Mouse (Mus musculus) limb, embryonic 12.5 days (tissue): ENCODE data around the gene Phlpp1. TPM values are rescaled to one million over a fixed set of nuclear protein-coding genes. Genes with fewer than 3 reads are reported as not detected.

Experiments
- ATAC-seq: fragments of 200-750 bp; cut with Nextera tagmentation; 2 replicates; pipeline ENCODE4 v1.8.0; 2017; ENCODE audit warnings: low read depth, moderate TSS enrichment; ENCODE audit not compliant: insufficient number of reproducible peaks, insufficient read depth, low FRiP score, low TSS enrichment
- H3K27ac ChIP-seq: fragments of 300-500 bp; sonication (generic); 2 replicates; pipeline ENCODE4 v1.5.1; 2016; ENCODE audit warnings: mild to moderate bottlenecking, moderate library complexity
- H3K27me3 ChIP-seq: fragments of 300-500 bp; sonication (generic); 2 replicates; pipeline ENCODE4 v1.6.1; 2016; ENCODE audit warnings: mild to moderate bottlenecking, moderate library complexity
- H3K36me3 ChIP-seq: fragments of 300-500 bp; sonication (generic); 2 replicates; pipeline ENCODE4 v1.6.1; 2016; ENCODE audit warnings: mild to moderate bottlenecking, moderate library complexity
- H3K4me1 ChIP-seq: fragments of 300-500 bp; sonication (generic); replicated peaks from 2 replicates; pipeline ENCODE4 v1.6.1; 2016
- H3K4me2 ChIP-seq: fragments of 300-500 bp; sonication (generic); 2 replicates; pipeline ENCODE4 v1.6.1; 2016; ENCODE audit warnings: mild to moderate bottlenecking, moderate library complexity
- H3K4me3 ChIP-seq: fragments of 300-500 bp; sonication (generic); replicated peaks from 2 replicates; pipeline ENCODE4 v1.5.1; 2016; ENCODE audit warnings: mild to moderate bottlenecking
- H3K9ac ChIP-seq: fragments of 300-500 bp; sonication (generic); replicated peaks from 2 replicates; pipeline ENCODE4 v1.6.1; 2016; ENCODE audit warnings: mild to moderate bottlenecking, moderate library complexity
- H3K9me3 ChIP-seq: fragments of 300-500 bp; sonication (generic); 2 replicates; pipeline ENCODE4 v1.6.1; 2016; ENCODE audit warnings: mild to moderate bottlenecking, moderate library complexity
- WGBS: fragments of 180-500 bp; shearing (Covaris S2); methylation state at CpG from one replicate; pipeline ENCODE4 v1.1.7; 2016; 5-methylcytosine and 5-hydroxymethylcytosine counted together
- polyA plus RNA-seq: library from polyadenylated mRNA; unstranded; fragments of >200 nt; fragmentation: Nextera tagmentation; extraction: Ambion mirVana; gene quantifications from 2 replicates; pipeline ENCODE4 v1.2.1, GENCODE M21; 2016

The Phlpp1 gene
- polyA plus RNA-seq, 1 experiment from 2014 or later, result 5.3 TPM

DNA sequence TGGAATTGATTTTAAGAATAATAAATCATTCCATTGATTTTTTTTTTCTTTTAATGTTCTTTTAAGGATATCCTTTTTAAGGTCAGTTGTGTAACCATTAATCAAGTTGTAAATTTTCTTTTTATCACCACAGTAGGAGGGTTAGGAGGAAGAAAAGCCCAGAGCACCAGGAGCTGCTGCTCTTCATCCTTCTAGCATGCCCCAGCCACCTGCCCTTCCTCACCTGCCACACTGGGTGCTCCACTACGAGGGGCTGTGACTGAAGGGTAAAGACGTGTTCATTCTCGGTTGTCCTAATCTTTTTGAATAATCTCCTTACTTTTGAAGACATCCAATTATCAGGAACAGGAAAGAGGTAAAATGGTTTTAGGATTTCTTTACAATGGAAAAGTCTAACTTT is 22.7 kb downstream of the Phlpp1 start:
- no peak overlapping the region for H3K4me3 ChIP-seq
- no peak overlapping the region for H3K4me2 ChIP-seq
- no peaks in the 10 kb centered on the region for H3K9me3 ChIP-seq
- no peak for ATAC-seq
- WGBS, result 49% methylated on average over 3 of the region's 3 CpGs
- no peaks in the 10 kb centered on the region for H3K36me3 ChIP-seq
- no peak overlapping the region for H3K9ac ChIP-seq
- H3K4me1 ChIP-seq, result peaks cover 15% of the 10 kb centered on the region
- H3K27me3 ChIP-seq, result no peaks in the 10 kb centered on the region
- H3K27ac ChIP-seq, result no peak overlapping the region

DNA sequence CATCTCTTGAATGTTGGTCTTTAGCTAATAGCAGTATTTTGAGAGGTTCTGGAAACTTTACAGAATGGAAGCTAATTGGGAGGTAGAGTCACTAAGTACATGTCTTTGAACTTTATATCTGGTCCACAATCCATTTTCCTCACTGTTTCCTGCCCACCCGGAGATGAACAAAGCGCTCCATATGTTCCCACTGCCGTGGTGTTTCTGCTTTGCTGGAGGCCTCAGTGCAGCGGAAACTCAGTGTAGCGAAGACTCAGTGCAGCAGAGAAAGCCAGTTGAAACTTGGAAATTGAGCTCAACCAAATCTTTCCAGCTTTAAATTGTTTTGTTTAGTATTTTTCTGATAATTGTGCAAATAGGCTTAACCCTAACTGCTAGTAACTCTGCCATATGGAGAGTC is 26.4 kb downstream of the Phlpp1 start:
- no peak overlapping the region for H3K9ac ChIP-seq
- no peaks in the 10 kb centered on the region for H3K27me3 ChIP-seq
- H3K4me3 ChIP-seq, result no peak overlapping the region
- 71% methylated on average over 5 of the region's 5 CpGs for WGBS
- H3K9me3 ChIP-seq, result no peaks in the 10 kb centered on the region
- no peak for ATAC-seq
- no peak overlapping the region for H3K4me2 ChIP-seq
- H3K36me3 ChIP-seq, result no peaks in the 10 kb centered on the region
- no peak overlapping the region for H3K27ac ChIP-seq
- H3K4me1 ChIP-seq, result peaks cover 16% of the 10 kb centered on the region

DNA sequence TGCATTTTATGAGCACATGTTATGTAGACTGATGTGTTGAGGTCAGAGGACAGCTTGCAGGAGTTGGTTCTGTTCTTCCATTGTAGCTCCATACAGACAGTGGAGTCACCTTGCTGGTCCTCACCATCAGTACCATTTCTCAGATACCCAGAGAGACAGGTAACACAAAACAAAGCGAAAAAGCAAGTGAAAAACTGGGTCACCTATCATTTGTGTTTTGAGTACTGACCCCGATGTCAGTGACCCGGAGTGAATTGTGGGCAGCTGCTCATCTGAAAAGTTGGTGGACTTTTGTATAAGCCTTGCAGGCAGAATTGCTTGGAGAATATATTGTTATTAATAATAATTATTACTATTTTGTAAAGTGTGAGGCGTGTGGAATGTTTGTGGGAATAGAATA is 27.6 kb downstream of the Phlpp1 start:
- WGBS, result 86% methylated on average over 4 of the region's 4 CpGs
- Histone ChIP-seq H3K27ac (no peak overlapping the region), H3K9ac (no peak overlapping the region)

DNA sequence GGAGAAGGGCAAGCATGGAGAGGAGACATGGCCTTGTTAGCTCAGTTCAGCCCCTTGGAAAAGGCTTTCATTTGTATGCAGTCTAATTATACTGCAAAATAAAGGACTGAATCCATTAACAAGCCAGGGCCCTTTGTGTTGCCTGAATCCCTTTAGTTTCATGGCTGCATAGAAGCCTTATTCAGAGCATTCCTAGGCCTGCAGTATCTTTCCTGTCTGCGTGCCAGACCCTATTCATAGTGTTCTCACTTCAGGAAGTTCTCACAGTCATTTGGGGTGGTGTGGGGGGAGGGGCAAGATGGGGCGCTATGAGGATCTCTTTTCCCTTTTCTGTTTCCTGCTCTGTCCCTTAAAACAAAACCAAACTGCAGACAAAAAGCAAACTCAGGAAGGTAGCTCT is 28.1 kb downstream of the Phlpp1 start:
- ATAC-seq, result no peak
- Histone ChIP-seq H3K4me3 (no peak overlapping the region), H3K4me1 (peaks cover 16% of the 10 kb centered on the region), H3K36me3 (no peaks in the 10 kb centered on the region), H3K9me3 (no peaks in the 10 kb centered on the region), H3K9ac (no peak overlapping the region), H3K4me2 (no peak overlapping the region), H3K27ac (no peak overlapping the region), H3K27me3 (no peaks in the 10 kb centered on the region)
- WGBS, result 27% methylated on average over 2 of the region's 2 CpGs

More for the DNA sequence above, 27.6 kb downstream of the Phlpp1 start:
- Histone ChIP-seq H3K4me3 (no peak overlapping the region), H3K36me3 (no peaks in the 10 kb centered on the region), H3K4me1 (peaks cover 11% of the 10 kb centered on the region; the same call in 1 of the 2 replicates), H3K27me3 (no peaks in the 10 kb centered on the region), H3K4me2 (no peak overlapping the region), H3K9me3 (no peaks in the 10 kb centered on the region)
- no peak for ATAC-seq

DNA sequence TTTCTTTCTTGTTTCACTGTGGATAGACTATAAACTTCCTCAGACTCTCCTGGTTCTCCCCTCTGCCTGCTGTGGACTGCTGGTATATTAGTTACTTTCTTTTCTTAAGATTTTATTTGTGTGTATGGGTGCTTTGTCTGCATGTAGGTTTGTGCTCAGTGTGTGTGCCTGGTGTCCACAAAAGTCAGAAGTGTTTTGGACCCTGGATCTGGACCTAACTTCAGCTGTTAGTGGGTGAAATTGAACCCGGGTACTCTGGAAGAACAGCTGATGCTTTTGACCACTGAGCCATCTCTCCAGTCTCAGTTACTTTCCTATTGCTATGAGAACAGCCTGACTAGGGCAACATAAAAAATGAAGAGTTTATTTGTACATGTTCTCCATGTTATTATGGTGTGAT is 29.5 kb downstream of the Phlpp1 start:
- WGBS, result 81% methylated on average over 1 of the region's 1 CpGs
- Histone ChIP-seq H3K9ac (no peak overlapping the region), H3K36me3 (no peaks in the 10 kb centered on the region), H3K4me1 (peaks cover 16% of the 10 kb centered on the region), H3K27ac (no peak overlapping the region), H3K4me2 (no peak overlapping the region), H3K27me3 (no peaks in the 10 kb centered on the region), H3K4me3 (no peak overlapping the region), H3K9me3 (no peaks in the 10 kb centered on the region)
- no peak for ATAC-seq

DNA sequence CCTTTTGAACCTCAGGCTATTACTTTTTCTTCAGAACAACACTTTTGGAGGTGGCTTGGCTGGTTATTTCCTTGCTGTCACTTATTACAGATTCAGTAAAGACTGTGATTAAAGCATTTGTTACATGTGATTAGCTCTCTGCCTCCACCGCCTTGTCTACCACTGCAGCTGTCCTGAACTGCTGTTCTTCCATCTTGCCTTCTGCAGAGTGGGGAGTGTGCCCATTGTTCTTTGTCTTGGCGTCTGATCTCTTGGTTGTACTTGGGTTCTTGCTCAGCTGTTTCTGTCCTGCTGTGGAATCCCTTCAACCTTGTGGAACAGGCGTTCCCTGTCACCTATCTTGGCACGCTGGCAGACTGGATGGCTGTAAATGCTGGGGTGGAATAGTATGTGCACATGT is 30.4 kb downstream of the Phlpp1 start:
- no peaks in the 10 kb centered on the region for H3K27me3 ChIP-seq
- H3K4me1 ChIP-seq, result peaks cover 16% of the 10 kb centered on the region
- no peak overlapping the region for H3K4me2 ChIP-seq
- no peak for ATAC-seq
- no peaks in the 10 kb centered on the region for H3K9me3 ChIP-seq
- H3K27ac ChIP-seq, result no peak overlapping the region
- 77% methylated on average over 4 of the region's 4 CpGs for WGBS
- no peak overlapping the region for H3K4me3 ChIP-seq
- H3K9ac ChIP-seq, result no peak overlapping the region
- H3K36me3 ChIP-seq, result no peaks in the 10 kb centered on the region

DNA sequence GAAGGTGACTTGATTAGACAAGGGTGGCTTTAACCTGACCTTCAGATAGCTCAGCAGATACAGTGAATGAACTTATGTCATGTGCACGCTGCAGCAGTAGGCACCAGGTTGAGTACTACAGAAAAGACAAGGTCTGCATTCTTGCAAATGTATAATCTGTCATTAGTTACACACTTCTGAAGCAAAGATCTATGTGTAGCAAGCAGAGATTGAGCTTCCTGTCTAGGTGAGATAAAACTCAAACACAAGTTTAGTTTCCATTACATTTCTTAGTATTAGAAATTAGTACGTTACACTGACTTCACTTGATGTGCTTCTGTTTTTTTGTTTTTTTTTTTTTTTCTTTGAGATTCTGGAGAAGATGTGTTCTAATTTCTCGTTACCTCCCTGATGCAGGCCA is 32.4 kb downstream of the Phlpp1 start:
- H3K9ac ChIP-seq, result no peak overlapping the region
- no peaks in the 10 kb centered on the region for H3K27me3 ChIP-seq
- H3K9me3 ChIP-seq, result no peaks in the 10 kb centered on the region
- no peak overlapping the region for H3K27ac ChIP-seq
- H3K4me3 ChIP-seq, result no peak overlapping the region
- no peaks in the 10 kb centered on the region for H3K36me3 ChIP-seq
- ATAC-seq, result no peak
- H3K4me1 ChIP-seq, result peaks cover 19% of the 10 kb centered on the region
- 64% methylated on average over 3 of the region's 3 CpGs for WGBS
- H3K4me2 ChIP-seq, result no peak overlapping the region

DNA sequence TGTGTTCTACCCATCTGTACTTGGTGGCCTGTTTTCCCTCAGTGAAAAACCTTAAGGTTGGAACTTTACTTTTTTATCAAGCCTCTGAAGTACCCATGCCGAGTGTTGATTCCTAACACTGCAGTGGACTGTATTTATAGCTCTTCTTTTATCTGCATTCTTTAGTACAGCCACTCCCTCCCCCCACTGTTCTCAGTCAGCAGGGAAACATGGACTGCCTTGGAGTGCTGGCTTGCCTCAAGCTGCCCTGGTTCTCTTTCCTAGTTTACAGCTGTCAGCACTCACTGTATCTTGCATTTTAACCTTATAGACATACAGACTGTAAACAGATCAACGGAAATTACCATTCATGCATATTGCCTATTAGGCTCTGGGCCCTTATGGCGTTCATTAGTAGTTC is 32.8 kb downstream of the Phlpp1 start:
- no peak for ATAC-seq
- WGBS, result 29% methylated on average over 3 of the region's 3 CpGs
- no peak overlapping the region for H3K27ac ChIP-seq

DNA sequence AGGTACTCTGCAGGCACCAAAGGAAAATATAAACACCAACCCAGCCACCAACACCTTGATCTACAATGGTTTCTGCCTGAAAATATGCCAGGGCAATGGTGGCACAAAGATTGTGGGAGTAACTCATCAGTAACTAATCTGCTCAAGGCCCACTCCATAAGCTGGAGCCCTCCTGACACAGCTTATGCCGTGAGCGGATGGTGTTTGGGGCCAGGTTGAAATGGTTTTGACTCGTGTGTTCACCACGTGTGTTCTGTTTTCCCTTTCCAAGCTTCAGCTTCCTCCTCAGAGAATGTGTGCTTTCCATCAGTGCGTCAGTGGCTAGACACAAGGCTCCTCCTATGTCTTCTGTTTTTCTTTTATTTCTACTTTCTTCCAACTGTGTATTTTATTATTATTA is 37.0 kb downstream of the Phlpp1 start:
- Histone ChIP-seq H3K27ac (no peak overlapping the region), H3K27me3 (no peaks in the 10 kb centered on the region), H3K4me2 (no peak overlapping the region), H3K9ac (no peak overlapping the region), H3K36me3 (no peaks in the 10 kb centered on the region), H3K4me3 (no peak overlapping the region), H3K4me1 (peaks cover 15% of the 10 kb centered on the region), H3K9me3 (no peaks in the 10 kb centered on the region)
- 45% methylated on average over 5 of the region's 5 CpGs for WGBS
- ATAC-seq, result no peak

More for the DNA sequence above, 32.8 kb downstream of the Phlpp1 start:
- no peak overlapping the region for H3K4me3 ChIP-seq
- H3K9ac ChIP-seq, result no peak overlapping the region
- peaks cover 20% of the 10 kb centered on the region for H3K4me1 ChIP-seq
- H3K27me3 ChIP-seq, result no peaks in the 10 kb centered on the region
- H3K36me3 ChIP-seq, result no peaks in the 10 kb centered on the region
- no peak overlapping the region for H3K4me2 ChIP-seq
- H3K9me3 ChIP-seq, result no peaks in the 10 kb centered on the region

DNA sequence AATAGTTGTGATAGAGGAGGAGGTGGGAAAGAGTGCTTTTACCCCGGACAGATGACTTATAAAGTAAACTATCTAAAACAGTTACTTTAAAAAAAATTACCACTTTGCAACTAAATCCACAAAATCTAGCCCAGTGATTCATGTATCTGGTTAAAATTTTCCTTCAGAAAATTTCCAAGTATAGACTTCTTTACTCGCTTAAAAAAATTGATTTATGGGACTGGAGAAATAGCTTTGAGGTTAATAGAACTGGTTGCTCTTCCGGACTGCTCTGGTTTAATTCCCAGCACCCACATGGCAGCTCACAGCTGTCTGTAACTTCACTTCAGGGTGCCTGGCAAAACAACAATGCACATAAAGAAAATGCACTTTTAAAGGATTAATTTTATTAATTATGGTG is 38.9 kb downstream of the Phlpp1 start:
- H3K9me3 ChIP-seq, result no peaks in the 10 kb centered on the region
- H3K4me1 ChIP-seq, result peaks cover 7% of the 10 kb centered on the region; the same call in 1 of the 2 replicates
- no peaks in the 10 kb centered on the region for H3K27me3 ChIP-seq
- no peak overlapping the region for H3K9ac ChIP-seq
- H3K4me2 ChIP-seq, result no peak overlapping the region
- no peak overlapping the region for H3K27ac ChIP-seq
- WGBS, result 54% methylated on average over 3 of the region's 3 CpGs
- no peak for ATAC-seq
- no peaks in the 10 kb centered on the region for H3K36me3 ChIP-seq
- no peak overlapping the region for H3K4me3 ChIP-seq

DNA sequence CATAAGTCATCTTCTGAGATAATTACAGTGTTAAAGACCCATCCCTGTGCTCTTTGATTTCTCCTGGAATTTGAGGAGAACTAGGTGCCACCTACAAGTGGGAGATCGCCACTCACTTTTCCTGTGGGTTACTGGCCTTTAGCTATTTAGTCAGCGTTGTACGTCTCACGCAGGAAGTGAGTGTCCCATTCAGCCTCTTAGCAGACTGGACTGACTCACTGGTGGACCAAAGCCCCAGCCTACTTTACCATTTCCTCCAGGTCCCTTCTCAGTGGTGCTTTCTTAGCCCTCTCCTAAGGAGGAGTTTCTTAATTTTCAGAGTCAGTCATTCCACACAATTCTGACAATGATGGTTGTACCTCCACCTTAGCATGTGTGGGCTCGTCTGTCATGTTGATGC is 39.6 kb downstream of the Phlpp1 start:
- no peak for ATAC-seq
- Histone ChIP-seq H3K9me3 (no peaks in the 10 kb centered on the region), H3K4me3 (no peak overlapping the region), H3K27ac (no peak overlapping the region), H3K4me2 (no peak overlapping the region), H3K9ac (no peak overlapping the region), H3K36me3 (no peaks in the 10 kb centered on the region), H3K4me1 (peaks cover 7% of the 10 kb centered on the region; the same call in 1 of the 2 replicates), H3K27me3 (no peaks in the 10 kb centered on the region)
- WGBS, result 76% methylated on average over 5 of the region's 5 CpGs

DNA sequence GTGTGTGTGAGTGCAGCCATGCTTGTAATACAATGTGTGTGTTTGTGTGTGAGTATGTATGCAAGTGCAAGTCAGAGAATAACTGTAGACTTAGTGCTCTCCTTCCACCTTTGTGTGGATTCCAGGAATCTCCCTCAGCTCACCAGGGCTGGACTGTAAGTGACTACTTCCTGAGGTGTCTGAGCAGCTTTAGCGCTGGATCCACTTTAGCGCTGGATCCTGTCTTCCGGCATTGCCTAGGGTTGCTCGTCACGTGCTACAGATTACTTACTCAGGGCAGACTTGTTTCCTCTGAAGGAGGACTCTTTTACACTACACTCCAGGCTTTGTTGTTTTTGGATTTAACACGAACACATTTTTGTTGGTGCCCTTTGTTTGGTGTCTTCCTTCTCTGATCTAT is 48.9 kb downstream of the Phlpp1 start:
- 68% methylated on average over 6 of the region's 6 CpGs for WGBS
- no peaks in the 10 kb centered on the region for H3K36me3 ChIP-seq
- no peak overlapping the region for H3K4me3 ChIP-seq
- no peak overlapping the region for H3K27ac ChIP-seq
- no peak for ATAC-seq
- no peak overlapping the region for H3K4me2 ChIP-seq
- peaks cover 8% of the 10 kb centered on the region; the same call in 1 of the 2 replicates for H3K9me3 ChIP-seq
- H3K4me1 ChIP-seq, result 0 out of 2 replicates have a peak, but pooled peaks cover 6% of the 10 kb centered on the region
- H3K27me3 ChIP-seq, result no peaks in the 10 kb centered on the region
- no peak overlapping the region for H3K9ac ChIP-seq
